Comparison of ENCODE assay signal across 15 mouse cellular contexts in genomic region chr14:18573286-18573956, GRCm38 (mm10).
DNase-seq lines count a peak whose midpoint lies in the region; ATAC-seq lines count a peak whose summit lies in the region.
"Had no signal": no experiment of that assay in that cellular context is flagged by ENCODE, and none has a peak within 500 bp of the region (broad histone marks: within the 10 kb centered on the region; RNA-seq: fewer than 3 reads in every experiment).

No protein-coding gene starts in this region.

- WGBS in embryonic facial prominence, embryonic 11.5 days: 67% methylated on average over 4 of the region's 4 CpGs
- WGBS in embryonic facial prominence, embryonic 10.5 days: 71% methylated on average over 4 of the region's 4 CpGs
- WGBS in forebrain, embryonic 11.5 days: 31% methylated on average over 4 of the region's 4 CpGs
- WGBS in hindbrain, embryonic 13.5 days: 36% methylated on average over 4 of the region's 4 CpGs
- WGBS in neural tube, embryonic 12.5 days: 35% methylated on average over 4 of the region's 4 CpGs

- H3K9me3 ChIP-seq in embryonic facial prominence, embryonic 11.5 days (replicated peaks; ENCODE audit: control insufficient read depth, low read length): no peaks in the 10 kb centered on the region
- H3K9me3 ChIP-seq in embryonic facial prominence, embryonic 10.5 days: no peaks in the 10 kb centered on the region
- H3K9me3 ChIP-seq in forebrain, embryonic 11.5 days (ENCODE audit: control insufficient read depth, low read length): no peaks in the 10 kb centered on the region
- H3K9me3 ChIP-seq in hindbrain, embryonic 13.5 days: no peaks in the 10 kb centered on the region
- no peaks in the 10 kb centered on the region; the same call in 1 of the 2 replicates for H3K9me3 ChIP-seq in neural tube, embryonic 12.5 days
- H3K9me3 ChIP-seq: embryonic facial prominence, embryonic 13.5 days; heart, embryonic 15.5 days; liver, embryonic 13.5 days had no signal

- H3K27me3 ChIP-seq in embryonic facial prominence, embryonic 11.5 days (ENCODE audit: control insufficient read depth, insufficient read depth, low read length): no peaks in the 10 kb centered on the region
- H3K27me3 ChIP-seq in embryonic facial prominence, embryonic 10.5 days (replicated peaks; ENCODE audit: low read depth, poor library complexity, severe bottlenecking): peaks cover 7% of the 10 kb centered on the region; the same call in 1 of the 2 replicates
- no peaks in the 10 kb centered on the region for H3K27me3 ChIP-seq in forebrain, embryonic 11.5 days (ENCODE audit: control insufficient read depth, insufficient read depth, low read length)
- peaks cover 60% of the 10 kb centered on the region for H3K27me3 ChIP-seq in hindbrain, embryonic 13.5 days
- H3K27me3 ChIP-seq in neural tube, embryonic 12.5 days (replicated peaks): peaks cover 16% of the 10 kb centered on the region; the same call in 1 of the 2 replicates
- H3K27me3 ChIP-seq: embryonic facial prominence, embryonic 13.5 days; heart, embryonic 15.5 days; liver, embryonic 13.5 days; Patski had no signal

- no peak overlapping the region for H3K4me3 ChIP-seq in embryonic facial prominence, embryonic 11.5 days (ENCODE audit: low read depth, low read length)
- no peak overlapping the region for H3K4me3 ChIP-seq in embryonic facial prominence, embryonic 10.5 days
- H3K4me3 ChIP-seq in forebrain, embryonic 11.5 days (ENCODE audit: low read depth, low read length): no peak overlapping the region
- H3K4me3 ChIP-seq in hindbrain, embryonic 13.5 days: no peak overlapping the region
- H3K4me3 ChIP-seq in neural tube, embryonic 12.5 days: no peak overlapping the region
- H3K4me3 ChIP-seq: embryonic facial prominence, embryonic 13.5 days; heart, embryonic 15.5 days; liver, embryonic 13.5 days had no signal

- H3K9ac ChIP-seq in embryonic facial prominence, embryonic 11.5 days (replicated peaks; ENCODE audit: low read length): no peak overlapping the region
- no peak overlapping the region for H3K9ac ChIP-seq in forebrain, embryonic 11.5 days (ENCODE audit: low read length)
- H3K9ac ChIP-seq in hindbrain, embryonic 13.5 days: no peak overlapping the region
- H3K9ac ChIP-seq in neural tube, embryonic 12.5 days: no peak overlapping the region; the same call in 1 of the 2 replicates
- H3K9ac ChIP-seq: embryonic facial prominence, embryonic 13.5 days; heart, embryonic 15.5 days; liver, embryonic 13.5 days had no signal

- no peak overlapping the region for H3K27ac ChIP-seq in embryonic facial prominence, embryonic 11.5 days (replicated peaks; ENCODE audit: low read depth, low read length)
- no peak overlapping the region for H3K27ac ChIP-seq in embryonic facial prominence, embryonic 10.5 days (replicated peaks)
- peak overlapping the region; percentile 59; the same call in 1 of the 2 replicates for H3K27ac ChIP-seq in forebrain, embryonic 11.5 days (ENCODE audit: low read depth, low read length)
- no peak overlapping the region; the same call in 1 of the 2 replicates for H3K27ac ChIP-seq in hindbrain, embryonic 13.5 days
- H3K27ac ChIP-seq in neural tube, embryonic 12.5 days: no peak overlapping the region; the same call in 1 of the 2 replicates
- H3K27ac ChIP-seq: embryonic facial prominence, embryonic 13.5 days; heart, embryonic 15.5 days; liver, embryonic 13.5 days had no signal

- peak; percentile 75; the same call in 1 of the 2 replicates for ATAC-seq in embryonic facial prominence, embryonic 11.5 days (replicated peaks; ENCODE audit: insufficient number of reproducible peaks, low FRiP score, low TSS enrichment, low read depth)
- ATAC-seq in forebrain, embryonic 11.5 days (replicated peaks; ENCODE audit: low FRiP score): peak; percentile 91
- peak; percentile 66 for ATAC-seq in hindbrain, embryonic 13.5 days (ENCODE audit: low FRiP score)
- ATAC-seq in neural tube, embryonic 12.5 days (ENCODE audit: low FRiP score, low read depth): peak; percentile 83
- ATAC-seq: Patski had no signal

- H3K4me1 ChIP-seq in embryonic facial prominence, embryonic 11.5 days (ENCODE audit: control insufficient read depth, insufficient read depth, low read length): no peaks in the 10 kb centered on the region
- H3K4me1 ChIP-seq in embryonic facial prominence, embryonic 10.5 days: peaks cover 7% of the 10 kb centered on the region
- peaks cover 5% of the 10 kb centered on the region; the same call in 1 of the 2 replicates for H3K4me1 ChIP-seq in forebrain, embryonic 11.5 days (replicated peaks; ENCODE audit: control insufficient read depth, insufficient read depth, low read length)
- H3K4me1 ChIP-seq in hindbrain, embryonic 13.5 days (replicated peaks): peaks cover 18% of the 10 kb centered on the region
- H3K4me1 ChIP-seq in neural tube, embryonic 12.5 days: peaks cover 8% of the 10 kb centered on the region
- H3K4me1 ChIP-seq: embryonic facial prominence, embryonic 13.5 days; heart, embryonic 15.5 days; liver, embryonic 13.5 days had no signal

- DNase-seq in embryonic facial prominence, embryonic 11.5 days (ENCODE audit: low spot score): no peak
- no peak for DNase-seq in embryonic facial prominence, embryonic 10.5 days (ENCODE audit: low spot score)
- DNase-seq in forebrain, embryonic 11.5 days (ENCODE audit: low spot score): peak; percentile 53
- DNase-seq in right cerebral cortex, postnatal 25 days: no peak
- DNase-seq in adrenal gland, postnatal 14 days: no peak
- DNase-seq in Muller cell, postnatal 12 days (ENCODE audit: inconsistent ontology term): no peak
- DNase-seq: cerebellum, adult 8-10 months; kidney, postnatal 10 days; liver, embryonic 13.5 days; lung, postnatal 10 days had no signal

- H3K36me3 ChIP-seq in embryonic facial prominence, embryonic 11.5 days (replicated peaks; ENCODE audit: control insufficient read depth, insufficient read depth, low read depth, low read length): no peaks in the 10 kb centered on the region
- no peaks in the 10 kb centered on the region for H3K36me3 ChIP-seq in embryonic facial prominence, embryonic 10.5 days (replicated peaks)
- H3K36me3 ChIP-seq in forebrain, embryonic 11.5 days (ENCODE audit: control insufficient read depth, insufficient read depth, low read length): no peaks in the 10 kb centered on the region
- H3K36me3 ChIP-seq in hindbrain, embryonic 13.5 days: no peaks in the 10 kb centered on the region
- no peaks in the 10 kb centered on the region for H3K36me3 ChIP-seq in neural tube, embryonic 12.5 days
- H3K36me3 ChIP-seq: embryonic facial prominence, embryonic 13.5 days; heart, embryonic 15.5 days; liver, embryonic 13.5 days had no signal

- H3K4me2 ChIP-seq in embryonic facial prominence, embryonic 11.5 days (ENCODE audit: low read depth, low read length): no peak overlapping the region
- no peak overlapping the region for H3K4me2 ChIP-seq in forebrain, embryonic 11.5 days (ENCODE audit: low read depth, low read length, severe bottlenecking)
- H3K4me2 ChIP-seq in hindbrain, embryonic 13.5 days: no peak overlapping the region
- no peak overlapping the region for H3K4me2 ChIP-seq in neural tube, embryonic 12.5 days (replicated peaks)
- H3K4me2 ChIP-seq: embryonic facial prominence, embryonic 13.5 days; heart, embryonic 15.5 days; liver, embryonic 13.5 days had no signal
